Mouse (Mus musculus): ENCODE data around the gene Vav1. TPM values are rescaled to one million over a fixed set of nuclear protein-coding genes. Genes with fewer than 3 reads are reported as not detected.
A peak's percentile ranks its signal among the peaks of the same experiment; 100 is the strongest.

The Vav1 gene
- 1 to 10 TPM; 4.2 to 5.4 TPM for total RNA-seq (2021)
- long read RNA-seq, experiment 1, partial matches to known transcripts: 0 of 2 reads
- long read RNA-seq, experiment 1, other reads (novel, unspliced or antisense): 2 of 2 reads
- long read RNA-seq, experiment 2, partial matches to known transcripts: 0 of 5 reads
- long read RNA-seq, experiment 2, other reads (novel, unspliced or antisense): 5 of 5 reads

GRCm38 (mm10) chr17:57278943-57279590 lies at the start of gene Vav1:
TSS of gene Vav1 (plus strand) at chr17:57279100.
- peak in 1 of 2 experiments; percentile 28 for DNase-seq (ENCODE audit: low spot score in 2 of 2)
- intact Hi-C loops (cut with DNase I): loop anchor here (5.0 kb wide), 2 partner anchors 58 to 182 kb away; no protein-coding TSS in a partner anchor

GRCm38 (mm10) chr17:57229851-57230727 lies 48.8 kb upstream of the Vav1 start:
- intact Hi-C loops (cut with DNase I): no loop called here
- DNase-seq (ENCODE audit: low spot score in 2 of 2): no peak

- DNase-seq (ENCODE audit: low spot score in 2 of 2): no peak
- intact Hi-C loops (cut with DNase I): no loop called here
Measured at GRCm38 (mm10) chr17:57230728-57231125, 48.2 kb upstream of the Vav1 start.

- intact Hi-C loops (cut with DNase I): no loop called here
Measured at GRCm38 (mm10) chr17:57231321-57231771, 47.6 kb upstream of the Vav1 start.

GRCm38 (mm10) chr17:57232200-57232599 lies 46.7 kb upstream of the Vav1 start:
- no peak for DNase-seq (ENCODE audit: low spot score in 2 of 2)
- intact Hi-C loops (cut with DNase I): no loop called here

More at GRCm38 (mm10) chr17:57231321-57231771, 47.6 kb upstream of the Vav1 start:
- no peak for DNase-seq (ENCODE audit: low spot score in 2 of 2)

- DNase-seq (ENCODE audit: low spot score in 2 of 2): no peak
- intact Hi-C loops (cut with DNase I): no loop called here
Measured at GRCm38 (mm10) chr17:57233038-57233437, 45.9 kb upstream of the Vav1 start.

- DNase-seq (ENCODE audit: low spot score in 2 of 2): no peak
- intact Hi-C loops (cut with DNase I): no loop called here
Measured at GRCm38 (mm10) chr17:57234254-57234928, 44.5 kb upstream of the Vav1 start.

- no peak for DNase-seq (ENCODE audit: low spot score in 2 of 2)
- intact Hi-C loops (cut with DNase I): no loop called here
Measured at GRCm38 (mm10) chr17:57235803-57236202, 43.1 kb upstream of the Vav1 start.

GRCm38 (mm10) chr17:57237181-57237580 lies 41.7 kb upstream of the Vav1 start:
- intact Hi-C loops (cut with DNase I): no loop called here

GRCm38 (mm10) chr17:57243650-57244370 lies 35.1 kb upstream of the Vav1 start:
- intact Hi-C loops (cut with DNase I): no loop called here
- no peak for DNase-seq (ENCODE audit: low spot score in 2 of 2)

More at GRCm38 (mm10) chr17:57237181-57237580, 41.7 kb upstream of the Vav1 start:
- DNase-seq (ENCODE audit: low spot score in 2 of 2): no peak

- intact Hi-C loops (cut with DNase I): no loop called here
- DNase-seq (ENCODE audit: low spot score in 2 of 2): no peak
Measured at GRCm38 (mm10) chr17:57245311-57245929, 33.5 kb upstream of the Vav1 start.

GRCm38 (mm10) chr17:57246663-57247392 lies 32.1 kb upstream of the Vav1 start:
- intact Hi-C loops (cut with DNase I): no loop called here
- no peak for DNase-seq (ENCODE audit: low spot score in 2 of 2)

GRCm38 (mm10) chr17:57247393-57248200 lies 31.3 kb upstream of the Vav1 start:
- DNase-seq (ENCODE audit: low spot score in 2 of 2): peak; percentile 95 to 99
- intact Hi-C loops (cut with DNase I): loop anchor here (1.0 to 2.0 kb wide), 2 partner anchors 29 to 88 kb away; no protein-coding TSS in a partner anchor

- DNase-seq (ENCODE audit: low spot score in 2 of 2): peak; percentile 89 to 92
- intact Hi-C loops (cut with DNase I): loop anchor here (1.0 to 2.0 kb wide), 2 partner anchors 29 to 87 kb away; no protein-coding TSS in a partner anchor
Measured at GRCm38 (mm10) chr17:57248201-57248699, 30.6 kb upstream of the Vav1 start, which contains the start of gene Gpr108. TSS of gene Gpr108 (minus strand) at chr17:57248446.

- intact Hi-C loops (cut with DNase I): loop anchor here (1.0 to 2.0 kb wide), 2 partner anchors 28 to 87 kb away; no protein-coding TSS in a partner anchor
- peak; percentile 16 to 29 for DNase-seq (ENCODE audit: low spot score in 2 of 2)
Measured at GRCm38 (mm10) chr17:57248771-57249170, 30.1 kb upstream of the Vav1 start.
